Mouse (Mus musculus): Measurements from ENCODE around the gene Stoml2.

DNA sequence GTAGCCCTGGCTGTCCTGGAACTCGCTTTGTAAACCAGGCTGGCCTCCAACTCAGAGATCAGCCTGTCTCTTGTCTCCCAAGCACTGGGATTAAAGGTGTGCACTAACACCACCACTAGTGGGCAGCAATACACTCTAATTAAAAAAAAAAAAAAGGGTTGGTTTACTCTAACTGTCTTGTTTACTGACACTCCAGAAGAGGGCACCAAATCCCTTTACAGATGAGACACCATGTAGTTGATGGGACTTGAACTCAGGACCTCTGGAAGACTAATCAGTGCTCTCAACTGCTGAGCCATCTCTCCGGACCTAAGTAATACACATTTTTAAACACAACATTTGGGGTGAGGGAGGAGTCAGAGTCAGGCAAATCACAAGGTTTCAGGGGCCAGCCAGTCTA lies 25.7 kb downstream of the Stoml2 start:
- no peak for TF ChIP-seq POLR2A (IDR thresholded peaks at IDR 0.05; ENCODE audit: insufficient read depth, low read depth, low read length)
- TF ChIP-seq CTCF (IDR thresholded peaks at IDR 0.05), result peak; percentile 84
- no peak for TF ChIP-seq EP300 (IDR thresholded peaks at IDR 0.05; ENCODE audit: insufficient read depth, low read depth, low read length)
